Mouse (Mus musculus) left cerebral cortex, adult 8-10 months (tissue): ENCODE measurements around the gene Sccpdh. TPM values are rescaled to one million over a fixed set of nuclear protein-coding genes. Genes with fewer than 3 reads are reported as not detected.
"Not testable (repeated sequence)": the region's sequence is repeated elsewhere in the genome, so short reads cannot be mapped to it uniquely, and the experiment has no call there.

Experiments used
- DNase-seq, 2 experiments: peaks; one replicate each; pipeline ENCODE4 v3.0.0; 2022; ENCODE audit warnings: low spot score in 2 of 2
- total RNA-seq, 4 experiments: library from RNA; stranded (reverse); gene quantifications; 2 replicates each; pipeline ENCODE4 v1.2.4; 2022

Gene Sccpdh
- total RNA-seq: 10 to 100 TPM; 65.4 to 75.6 (median 71.6) TPM

DNA sequence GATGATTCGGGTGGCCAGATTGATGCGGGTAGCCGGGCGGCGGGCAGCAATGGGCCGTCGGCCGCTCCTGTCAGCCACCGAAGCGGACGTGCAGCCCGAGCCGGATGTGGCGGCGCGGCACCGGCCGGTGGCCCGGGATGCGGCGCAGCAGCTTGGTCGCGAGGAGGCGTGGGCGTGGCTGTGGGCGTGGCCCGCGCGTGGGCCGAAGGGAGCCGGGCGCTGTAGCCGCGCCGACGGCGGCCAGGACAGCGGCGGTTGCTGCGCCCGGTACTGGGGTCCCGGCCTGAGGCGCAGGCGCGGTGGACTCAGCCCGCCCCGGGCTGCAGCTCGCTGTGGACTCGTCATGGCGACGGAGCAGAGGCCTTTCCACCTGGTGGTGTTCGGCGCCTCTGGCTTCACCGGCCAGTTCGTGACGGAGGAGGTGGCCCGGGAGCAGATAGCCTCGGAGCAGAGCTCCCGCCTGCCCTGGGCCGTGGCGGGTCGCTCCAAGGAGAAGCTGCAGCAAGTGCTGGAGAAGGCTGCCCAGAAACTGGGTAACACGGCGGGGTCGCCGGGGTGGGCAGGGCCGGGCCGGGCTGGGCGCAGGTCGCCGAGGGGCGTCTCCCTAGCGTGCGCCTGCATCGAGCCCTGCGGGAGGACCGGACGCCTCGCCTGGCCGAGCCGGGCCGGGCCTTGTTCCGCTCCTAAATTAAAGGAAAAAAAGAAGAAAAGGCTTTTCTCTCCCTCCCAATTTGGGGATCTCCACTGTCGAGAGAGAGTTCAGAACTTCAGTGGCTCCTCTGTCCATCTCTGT lies at the start of gene Sccpdh:
Gene Sccpdh, plus strand, starts transcription at position 198 of the 793 bp plus-strand sequence.
- DNase-seq: peak; percentile 62 to 77

GRCm38 (mm10) chr1:179622665-179623064 lies 45.3 kb upstream of the Sccpdh start:
- DNase-seq: no peak

DNA sequence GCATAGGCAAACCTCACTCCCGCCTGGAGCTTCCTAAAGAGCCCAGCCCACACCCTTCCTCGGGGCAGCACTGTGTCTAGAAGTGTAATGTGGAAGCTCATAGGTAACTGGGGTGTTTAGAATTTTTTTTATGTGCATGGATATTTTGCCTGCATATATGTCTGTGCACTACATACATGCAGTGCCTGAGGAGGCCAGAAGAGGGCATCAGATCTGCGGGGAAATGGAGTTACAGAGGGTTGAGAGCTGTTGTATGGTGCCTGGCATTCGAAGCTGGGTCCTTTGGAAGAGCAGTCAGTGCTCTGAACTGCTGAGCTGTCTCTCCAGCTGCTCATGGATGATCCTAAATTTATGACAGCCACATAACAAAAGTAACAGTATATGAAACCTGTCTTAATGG lies 44.4 kb upstream of the Sccpdh start:
- DNase-seq: no peak

DNA sequence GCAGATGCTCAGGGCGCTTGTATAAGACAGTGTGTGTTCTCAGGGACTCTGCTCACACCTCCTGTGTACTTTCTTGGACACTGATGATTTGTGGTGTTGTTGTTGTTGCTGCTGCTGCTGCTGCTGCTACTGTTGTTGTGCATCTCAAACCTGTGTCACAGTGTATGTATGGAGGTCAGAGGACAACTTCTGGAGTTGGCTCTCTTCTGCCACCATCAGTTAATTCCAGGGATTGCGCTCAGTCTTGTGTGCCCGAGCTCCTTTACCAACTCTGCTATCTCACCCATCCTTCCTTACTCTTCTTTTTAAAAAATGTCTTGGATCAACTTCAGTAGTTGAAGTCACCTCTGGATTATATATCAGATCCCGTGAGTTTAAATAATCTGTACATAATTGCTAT lies 43.7 kb upstream of the Sccpdh start:
- DNase-seq: no peak

- no peak for DNase-seq
Measured at GRCm38 (mm10) chr1:179627855-179628254, 40.2 kb upstream of the Sccpdh start.

DNA sequence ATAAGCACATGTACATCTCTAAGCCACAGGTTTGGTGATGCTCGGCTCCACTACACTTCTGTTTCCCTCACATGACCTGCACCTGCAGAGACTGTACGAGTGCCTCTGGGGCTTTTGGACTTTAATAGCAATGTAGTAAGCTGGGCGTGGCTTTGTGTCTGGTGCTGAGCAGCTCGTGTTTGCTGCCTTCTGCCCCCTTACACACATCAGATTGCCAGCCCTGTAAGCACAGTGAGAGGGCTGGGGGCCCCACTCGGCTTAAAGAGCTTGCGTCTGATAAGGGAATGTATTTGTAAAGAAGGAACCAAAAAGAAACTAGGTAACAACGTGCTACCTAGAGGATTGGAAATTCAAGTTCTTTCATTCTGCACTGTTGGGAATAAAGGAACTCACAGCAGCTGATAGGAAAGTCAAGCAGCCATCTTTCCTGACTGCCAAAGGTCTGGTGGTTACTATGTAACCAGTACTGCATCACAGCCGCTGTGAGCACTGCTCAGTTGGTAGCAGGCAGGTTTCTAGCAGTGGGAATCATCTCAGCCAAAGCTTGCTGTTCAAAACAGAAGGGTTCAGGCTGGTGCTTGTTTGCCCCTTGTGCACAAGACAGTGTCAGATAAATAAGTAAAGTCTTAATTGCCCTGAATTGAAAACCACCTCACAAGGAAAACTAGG lies 39.4 kb upstream of the Sccpdh start:
- no peak for DNase-seq

DNA sequence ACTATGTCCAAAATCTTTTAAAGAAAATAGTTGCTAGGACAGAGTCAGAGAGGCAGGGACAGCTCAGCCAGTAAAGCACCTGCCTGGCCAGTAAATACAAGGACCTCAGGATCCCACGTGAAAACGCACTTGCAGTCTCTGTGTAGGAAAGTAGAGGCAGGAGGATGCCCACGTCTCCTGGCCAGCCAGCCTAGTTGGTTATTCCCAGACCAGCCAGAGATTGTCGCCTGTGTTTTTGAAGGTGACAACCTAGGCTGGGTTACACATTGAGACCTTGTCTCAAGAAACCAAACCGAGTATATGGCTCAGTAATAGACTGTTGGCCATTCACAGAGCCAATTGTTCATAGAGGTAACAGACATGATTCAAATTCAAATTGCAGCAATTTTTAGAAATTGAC lies 38.7 kb upstream of the Sccpdh start:
- DNase-seq: no peak

GRCm38 (mm10) chr1:179632746-179633413 lies 35.1 kb upstream of the Sccpdh start:
- no peak for DNase-seq

- DNase-seq: no peak
Measured at GRCm38 (mm10) chr1:179633414-179633752, 34.6 kb upstream of the Sccpdh start.

GRCm38 (mm10) chr1:179634159-179634558 lies 33.9 kb upstream of the Sccpdh start:
- no peak for DNase-seq

GRCm38 (mm10) chr1:179642726-179643125 lies 25.3 kb upstream of the Sccpdh start:
- DNase-seq: no peak

GRCm38 (mm10) chr1:179644151-179644550 lies 23.9 kb upstream of the Sccpdh start:
- no peak for DNase-seq

DNA sequence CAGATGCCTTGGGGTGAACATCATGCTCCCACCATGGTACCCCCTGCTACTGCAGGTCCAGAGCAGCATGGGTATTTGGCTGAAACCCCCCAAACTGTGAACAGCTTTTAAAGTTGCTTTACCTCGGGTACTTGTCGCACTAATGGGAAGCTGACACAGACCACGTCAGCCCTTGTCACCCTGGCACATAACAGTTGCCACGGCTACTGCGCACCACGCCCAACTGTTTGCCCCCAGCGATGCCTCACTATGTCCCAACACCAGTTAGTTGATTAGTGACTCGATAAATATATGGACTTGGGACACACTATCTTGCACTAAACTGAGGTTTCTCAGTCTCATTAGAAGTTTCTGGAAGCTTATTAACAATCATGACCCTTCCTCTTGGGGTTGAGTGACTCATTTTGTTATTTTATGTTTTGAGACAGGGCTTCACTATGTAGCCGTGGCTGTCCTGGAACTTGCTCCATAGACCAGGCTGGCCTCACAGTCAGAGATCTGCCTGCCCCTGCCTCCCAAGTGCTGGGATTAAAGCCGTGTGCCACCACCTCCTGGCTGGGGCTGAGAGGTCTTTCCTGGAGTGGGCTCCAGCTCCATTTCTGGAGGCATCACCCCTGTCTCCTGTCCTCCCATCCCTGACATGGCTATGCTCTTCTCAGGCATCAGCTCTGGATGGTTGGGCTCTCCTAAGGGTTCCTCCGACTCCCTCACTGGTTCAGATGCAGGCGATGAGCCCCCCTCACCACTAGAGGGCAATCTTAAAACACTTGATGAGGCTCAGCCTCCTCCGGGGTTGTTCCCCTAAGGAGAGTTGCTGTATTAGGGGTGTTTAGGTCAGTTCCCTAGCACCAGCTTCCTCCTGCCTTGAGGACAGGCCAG lies 22.7 kb upstream of the Sccpdh start:
- DNase-seq: peak; percentile 69 to 70

DNA sequence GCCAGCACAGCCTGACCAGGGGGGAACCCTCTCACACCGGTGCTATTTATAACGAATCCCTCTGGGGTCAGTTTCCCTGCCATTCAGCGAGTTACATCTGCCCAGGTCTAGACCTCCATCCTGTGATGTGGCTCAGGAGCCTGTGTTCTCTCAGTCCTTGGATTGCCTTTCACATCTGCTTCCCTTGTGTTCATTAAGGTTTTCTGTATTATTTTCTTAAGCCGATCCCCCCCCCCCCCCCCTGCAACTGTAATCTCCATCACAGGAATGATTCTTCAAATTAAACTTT lies 22.1 kb upstream of the Sccpdh start:
- DNase-seq: no peak

- DNase-seq: not testable (repeated sequence)
Measured at GRCm38 (mm10) chr1:179648678-179649077, 19.3 kb upstream of the Sccpdh start.

DNA sequence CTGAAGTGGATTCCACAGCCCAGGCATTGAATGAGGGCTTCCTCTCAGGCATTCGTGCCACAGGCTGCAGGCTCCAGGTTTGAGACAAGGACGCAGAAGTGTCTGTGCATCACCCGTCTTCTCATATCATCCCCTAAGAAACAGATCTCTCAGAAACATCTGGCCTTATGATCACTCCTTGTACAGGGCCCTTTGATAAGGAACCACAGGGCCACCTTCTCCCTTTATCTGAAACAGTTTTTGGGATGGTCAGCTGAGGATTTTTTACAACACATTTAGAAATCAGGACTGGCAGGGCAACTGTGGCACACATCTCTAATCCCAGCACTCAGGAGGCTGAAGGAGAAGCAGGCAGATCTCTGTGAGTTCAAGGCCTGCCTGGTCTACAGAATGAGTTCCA lies 18.7 kb upstream of the Sccpdh start:
- no peak for DNase-seq

DNA sequence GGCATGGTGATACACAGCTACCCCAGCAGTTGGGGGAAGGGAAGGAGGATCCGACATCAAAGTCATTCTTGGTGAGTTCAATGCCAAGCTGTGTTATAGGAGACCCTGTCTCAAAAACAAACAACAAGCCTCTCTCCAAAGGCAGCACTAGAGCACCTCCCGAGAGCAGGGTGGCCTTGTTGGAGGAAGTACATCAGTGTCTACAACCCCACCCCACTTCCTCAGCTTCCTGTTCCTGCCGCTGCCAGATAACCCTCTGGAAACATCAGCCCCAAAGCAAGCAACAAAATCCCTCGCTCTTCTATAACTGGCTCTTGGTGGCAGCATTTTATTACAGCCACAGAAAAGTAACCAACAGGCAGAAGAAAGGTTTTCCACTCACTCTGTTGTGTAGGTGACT lies 17.7 kb upstream of the Sccpdh start:
- no peak for DNase-seq

DNA sequence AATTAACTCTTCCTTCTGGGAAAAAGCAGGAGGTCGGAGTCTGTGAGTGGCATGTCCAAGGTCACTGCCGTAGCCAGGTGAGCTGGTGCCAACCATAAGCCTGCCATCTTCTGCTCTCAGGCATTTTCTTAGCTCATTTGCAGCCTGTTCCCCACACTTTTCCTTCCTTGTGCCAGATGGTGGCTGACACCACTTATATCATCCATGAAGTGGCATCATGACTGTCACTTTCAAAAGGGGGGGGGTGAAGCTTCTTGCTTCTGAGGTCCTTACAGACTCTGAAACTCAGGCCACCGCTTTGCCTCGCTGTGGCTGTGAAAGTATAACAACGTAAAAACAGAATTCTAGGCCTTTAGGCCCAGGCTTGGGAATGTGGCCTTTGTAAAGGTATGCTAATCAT lies 16.8 kb upstream of the Sccpdh start:
- no peak for DNase-seq

GRCm38 (mm10) chr1:179663065-179663464 lies 4.9 kb upstream of the Sccpdh start:
- peak in 1 of 2 experiments; percentile 61 for DNase-seq

GRCm38 (mm10) chr1:179664309-179664930 lies 3.6 kb upstream of the Sccpdh start:
- DNase-seq: no peak

DNA sequence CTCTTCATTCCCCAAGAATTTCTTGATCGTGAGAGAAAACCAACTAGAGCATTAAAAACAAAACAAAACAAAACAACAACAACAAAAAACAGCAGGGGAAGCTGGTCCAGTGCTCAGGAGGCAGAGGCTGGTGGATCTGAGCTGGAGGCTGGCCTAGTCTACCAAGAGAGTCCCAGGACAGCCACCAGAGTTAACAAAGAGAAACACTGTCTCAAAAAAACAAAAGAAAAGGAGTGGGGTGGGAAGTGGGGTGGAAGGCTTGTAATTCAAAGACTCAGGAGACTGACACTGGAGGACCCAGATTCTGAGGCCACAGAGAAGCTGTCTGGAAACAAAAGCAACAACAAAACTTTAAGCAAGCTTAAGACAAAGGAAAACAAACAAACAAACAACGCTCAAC lies 1.0 kb upstream of the Sccpdh start:
- DNase-seq: no peak
